Mouse (Mus musculus) small intestine, adult 2 months (tissue): ENCODE measurements around the gene Rab21.

ENCODE experiments used
- CTCF ChIP-seq: fragments of 200-500 bp; IDR thresholded peaks from 2 replicates; pipeline ENCODE4 v1.5.1; 2012; ENCODE audit warnings: low read depth, mild to moderate bottlenecking, control low read depth, inconsistent platforms, low read length, moderate library complexity, mixed read lengths; ENCODE audit not compliant: insufficient replicate concordance, insufficient read length; ENCODE audit errors: extremely low read depth
- POLR2A ChIP-seq: fragments of 200-500 bp; IDR thresholded peaks from 2 replicates; pipeline ENCODE4 v1.6.1; 2012; ENCODE audit warnings: low read depth, mild to moderate bottlenecking, control low read depth, inconsistent platforms, low read length, moderate library complexity

DNA sequence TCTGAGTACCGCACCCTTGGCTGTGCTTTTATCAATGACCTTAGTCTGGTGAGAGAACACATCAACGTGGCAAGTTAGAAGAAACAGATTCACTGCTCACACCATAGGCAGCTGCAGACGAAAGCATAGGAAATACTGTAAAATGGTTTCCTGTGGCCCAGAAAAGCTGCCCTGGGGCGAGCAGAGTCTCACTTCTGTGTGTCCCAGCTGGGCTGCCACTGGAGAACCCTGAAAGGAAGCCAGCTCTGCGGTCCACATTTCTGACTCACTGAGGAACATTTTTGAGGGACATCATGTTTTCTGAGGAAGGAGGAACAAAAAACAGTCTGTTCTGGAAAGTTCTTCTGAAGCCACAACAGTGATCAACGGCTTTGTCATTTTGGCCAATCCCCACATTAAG, 13.1 kb upstream of the Rab21 start:
- no peak for TF ChIP-seq CTCF
- TF ChIP-seq POLR2A = no peak
